Mouse (Mus musculus): ENCODE measurements around the gene Zbtb8a. TPM values are rescaled to one million over a fixed set of nuclear protein-coding genes. Genes with fewer than 3 reads are reported as not detected.
A peak's percentile ranks its signal among the peaks of the same experiment; 100 is the strongest.
"Not testable (repeated sequence)": the region's sequence is repeated elsewhere in the genome, so short reads cannot be mapped to it uniquely, and the experiment has no call there.

Zbtb8a gene
- total and polyA plus RNA-seq, 2 experiments from 2014 or later: 15.3 to 26.9 TPM

GRCm38 (mm10) chr4:129371391-129371790 lies 6.5 kb downstream of the Zbtb8a start:
- Histone ChIP-seq H3K36me3 (ENCODE audit: insufficient read depth, low read length) (peaks cover 6% of the 10 kb centered on the region; the same call in 1 of the 2 replicates), H3K4me3 (ENCODE audit: low read length) (no peak overlapping the region), H3K4me2 (ENCODE audit: low read depth, low read length) (no peak overlapping the region), H3K27ac (no peak overlapping the region), H3K4me1 (ENCODE audit: insufficient read depth, low read length) (no peaks in the 10 kb centered on the region), H3K27me3 (ENCODE audit: insufficient read depth, low read length) (no peaks in the 10 kb centered on the region), H3K9me3 (ENCODE audit: low read length) (no peaks in the 10 kb centered on the region), H3K9ac (replicated peaks; ENCODE audit: low read length) (no peak overlapping the region)
- 0 out of 2 replicates have a peak, but pooled peaks have one; percentile 12 for TF ChIP-seq CTCF (IDR thresholded peaks at IDR 0.05; ENCODE audit: low read depth)
- ATAC-seq (no peak), DNase-seq (ENCODE audit: low spot score) (no peak)
- 94% methylated on average over 3 of the region's 3 CpGs for WGBS

DNA sequence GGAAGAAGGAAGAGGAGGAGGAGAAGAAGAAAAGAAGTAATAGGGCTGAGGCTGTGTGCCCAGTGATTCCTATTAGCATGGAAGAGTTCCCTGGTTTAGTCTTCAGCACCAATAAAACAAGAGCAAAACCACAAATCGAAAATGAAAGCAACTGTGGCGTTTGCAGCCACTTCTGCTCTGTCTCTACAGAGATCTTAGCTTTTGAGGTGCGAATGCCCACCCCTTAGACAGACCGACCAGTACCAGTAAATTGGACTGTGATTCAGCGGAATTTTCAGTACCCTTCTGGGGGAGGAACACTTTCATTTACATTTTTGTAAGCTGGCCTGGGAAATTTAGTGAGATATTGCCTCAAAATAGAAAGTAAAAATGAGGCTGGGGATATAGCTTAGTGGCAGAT lies 12.7 kb downstream of the Zbtb8a start:
- WGBS: 90% methylated on average over 5 of the region's 5 CpGs
- DNase-seq (ENCODE audit: low spot score) (no peak), ATAC-seq (no peak)
- no peaks in the 10 kb centered on the region for H3K4me1 ChIP-seq (ENCODE audit: insufficient read depth, low read length)
- H3K4me3 ChIP-seq (ENCODE audit: low read length): no peak overlapping the region
- H3K27me3 ChIP-seq (ENCODE audit: insufficient read depth, low read length): no peaks in the 10 kb centered on the region
- H3K9ac ChIP-seq (replicated peaks; ENCODE audit: low read length): no peak overlapping the region
- no peaks in the 10 kb centered on the region for H3K9me3 ChIP-seq (ENCODE audit: low read length)
- H3K36me3 ChIP-seq (ENCODE audit: insufficient read depth, low read length): peaks cover 6% of the 10 kb centered on the region; the same call in 1 of the 2 replicates
- no peak for TF ChIP-seq CTCF (IDR thresholded peaks at IDR 0.05; ENCODE audit: low read depth)
- H3K4me2 ChIP-seq (ENCODE audit: low read depth, low read length): no peak overlapping the region
- H3K27ac ChIP-seq: no peak overlapping the region

GRCm38 (mm10) chr4:129364379-129364778 lies 13.5 kb downstream of the Zbtb8a start:
- H3K9me3 ChIP-seq (ENCODE audit: low read length): no peaks in the 10 kb centered on the region
- H3K9ac ChIP-seq (replicated peaks; ENCODE audit: low read length): no peak overlapping the region
- H3K27ac ChIP-seq: no peak overlapping the region
- ATAC-seq: no peak
- WGBS: 87% methylated on average over 3 of the region's 3 CpGs
- no peak for DNase-seq (ENCODE audit: low spot score)
- no peak overlapping the region for H3K4me3 ChIP-seq (ENCODE audit: low read length)
- TF ChIP-seq CTCF (IDR thresholded peaks at IDR 0.05; ENCODE audit: low read depth): no peak
- H3K27me3 ChIP-seq (ENCODE audit: insufficient read depth, low read length): no peaks in the 10 kb centered on the region
- no peak overlapping the region for H3K4me2 ChIP-seq (ENCODE audit: low read depth, low read length)
- peaks cover 12% of the 10 kb centered on the region; the same call in 1 of the 2 replicates for H3K36me3 ChIP-seq (ENCODE audit: insufficient read depth, low read length)
- no peaks in the 10 kb centered on the region for H3K4me1 ChIP-seq (ENCODE audit: insufficient read depth, low read length)

- Histone ChIP-seq H3K9ac (replicated peaks; ENCODE audit: low read length) (no peak overlapping the region), H3K27me3 (ENCODE audit: insufficient read depth, low read length) (no peaks in the 10 kb centered on the region), H3K4me2 (ENCODE audit: low read depth, low read length) (no peak overlapping the region), H3K36me3 (ENCODE audit: insufficient read depth, low read length) (peaks cover 15% of the 10 kb centered on the region; the same call in 1 of the 2 replicates), H3K4me3 (ENCODE audit: low read length) (no peak overlapping the region), H3K9me3 (ENCODE audit: low read length) (no peaks in the 10 kb centered on the region), H3K27ac (no peak overlapping the region), H3K4me1 (ENCODE audit: insufficient read depth, low read length) (no peaks in the 10 kb centered on the region)
- ATAC-seq: no peak
- 85% methylated on average over 9 of the region's 9 CpGs for WGBS
- DNase-seq (ENCODE audit: low spot score): no peak
- TF ChIP-seq CTCF (IDR thresholded peaks at IDR 0.05; ENCODE audit: low read depth): no peak
Observed at GRCm38 (mm10) chr4:129363463-129363862, 14.5 kb downstream of the Zbtb8a start.

DNA sequence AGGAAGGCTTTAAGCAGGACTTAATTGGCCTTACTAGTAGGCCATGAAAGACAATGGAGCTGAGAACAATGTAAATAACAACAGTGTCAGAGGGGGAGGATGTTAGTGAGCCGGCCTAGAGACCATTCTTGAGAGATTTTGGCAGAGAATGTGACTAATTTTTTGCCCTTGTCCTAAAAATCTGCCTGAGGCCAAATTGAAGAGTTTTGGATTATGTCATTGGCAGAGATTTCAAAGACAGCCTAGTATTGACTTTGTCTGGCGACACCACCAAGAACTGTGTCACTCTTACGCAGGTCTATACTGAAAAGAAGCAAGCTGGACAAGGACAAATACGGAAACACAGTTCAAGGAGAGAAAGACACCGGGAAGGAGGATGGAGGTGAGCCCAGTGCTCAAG lies 15.1 kb downstream of the Zbtb8a start:
- H3K27me3 ChIP-seq (ENCODE audit: insufficient read depth, low read length): no peaks in the 10 kb centered on the region
- no peak overlapping the region for H3K27ac ChIP-seq
- no peak for TF ChIP-seq CTCF (IDR thresholded peaks at IDR 0.05; ENCODE audit: low read depth)
- no peak overlapping the region for H3K4me2 ChIP-seq (ENCODE audit: low read depth, low read length)
- no peaks in the 10 kb centered on the region for H3K9me3 ChIP-seq (ENCODE audit: low read length)
- no peak for ATAC-seq
- no peak overlapping the region for H3K9ac ChIP-seq (replicated peaks; ENCODE audit: low read length)
- no peak overlapping the region for H3K4me3 ChIP-seq (ENCODE audit: low read length)
- no peaks in the 10 kb centered on the region for H3K4me1 ChIP-seq (ENCODE audit: insufficient read depth, low read length)
- DNase-seq (ENCODE audit: low spot score): no peak
- H3K36me3 ChIP-seq (ENCODE audit: insufficient read depth, low read length): peaks cover 22% of the 10 kb centered on the region; the same call in 1 of the 2 replicates
- WGBS: 78% methylated on average over 5 of the region's 5 CpGs

GRCm38 (mm10) chr4:129362238-129362637 lies 15.7 kb downstream of the Zbtb8a start:
- not testable (repeated sequence) for H3K4me3 ChIP-seq (ENCODE audit: low read length); H3K4me1 ChIP-seq (ENCODE audit: insufficient read depth, low read length); H3K27me3 ChIP-seq (ENCODE audit: insufficient read depth, low read length); H3K27ac ChIP-seq; ATAC-seq; H3K4me2 ChIP-seq (ENCODE audit: low read depth, low read length); H3K9me3 ChIP-seq (ENCODE audit: low read length); DNase-seq (ENCODE audit: low spot score); H3K9ac ChIP-seq (replicated peaks; ENCODE audit: low read length)
- 85% methylated on average over 3 of the region's 3 CpGs for WGBS
- H3K36me3 ChIP-seq (ENCODE audit: insufficient read depth, low read length): peaks cover 22% of the 10 kb centered on the region; the same call in 1 of the 2 replicates

DNA sequence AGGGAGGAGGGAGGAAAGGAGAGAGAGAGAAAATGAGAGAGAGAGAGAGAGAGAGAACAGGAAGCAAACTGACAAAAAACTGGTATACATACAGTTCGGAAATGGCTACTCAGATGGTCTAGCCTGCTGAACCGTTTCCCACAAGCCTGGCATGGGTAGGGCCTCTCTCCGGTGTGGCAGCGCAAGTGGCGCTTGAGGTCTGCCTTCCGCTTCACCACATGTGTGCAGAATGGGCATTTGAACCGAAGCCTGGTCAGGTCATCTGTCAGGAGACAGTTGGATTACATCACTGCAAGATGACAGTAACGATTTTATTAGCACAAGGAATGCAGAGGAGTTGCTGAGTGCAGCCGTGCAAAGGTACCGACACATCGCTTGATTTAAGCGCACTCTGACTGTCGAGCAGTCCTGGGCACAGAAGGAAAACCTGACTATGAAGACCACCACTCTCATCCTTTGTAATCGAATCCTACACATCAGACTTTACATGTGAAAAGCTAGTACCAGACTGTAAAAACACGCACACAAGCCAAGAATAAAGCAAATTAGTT lies 20.2 kb downstream of the Zbtb8a start:
- Histone ChIP-seq H3K4me2 (ENCODE audit: low read depth, low read length) (no peak overlapping the region), H3K9me3 (ENCODE audit: low read length) (no peaks in the 10 kb centered on the region), H3K36me3 (ENCODE audit: insufficient read depth, low read length) (peaks cover 48% of the 10 kb centered on the region), H3K4me1 (ENCODE audit: insufficient read depth, low read length) (no peaks in the 10 kb centered on the region), H3K9ac (replicated peaks; ENCODE audit: low read length) (no peak overlapping the region), H3K27me3 (ENCODE audit: insufficient read depth, low read length) (no peaks in the 10 kb centered on the region), H3K4me3 (ENCODE audit: low read length) (no peak overlapping the region), H3K27ac (no peak overlapping the region)
- DNase-seq (ENCODE audit: low spot score): no peak
- 86% methylated on average over 15 of the region's 15 CpGs for WGBS
- ATAC-seq: no peak
- no peak for TF ChIP-seq CTCF (IDR thresholded peaks at IDR 0.05; ENCODE audit: low read depth)

Measured in hindbrain, postnatal 0 days (tissue).